Mouse (Mus musculus) E14TG2a.4 (cell line): ENCODE data around the gene Kif27.

ENCODE experiments used
- H3K27me3 ChIP-seq: 2 replicates; pipeline ENCODE4 v1.6.1; 2014; ENCODE audit warnings: low read length, control low read depth; ENCODE audit not compliant: insufficient read depth
- H3K36me3 ChIP-seq: 2 replicates; pipeline ENCODE4 v1.6.1; 2014; ENCODE audit warnings: low read length, control low read depth; ENCODE audit not compliant: insufficient read depth
- H3K4me1 ChIP-seq: replicated peaks from 2 replicates; pipeline ENCODE4 v1.6.1; 2014; ENCODE audit warnings: low read depth, low read length, control low read depth
- H3K4me3 ChIP-seq: replicated peaks from 2 replicates; pipeline ENCODE4 v1.5.1; 2014; ENCODE audit warnings: mild to moderate bottlenecking, low read length
- H3K9me3 ChIP-seq: 2 replicates; pipeline ENCODE4 v1.6.1; 2014; ENCODE audit warnings: low read length, control low read depth
- CTCF ChIP-seq: conservative IDR thresholded peaks from 2 replicates; pipeline ENCODE4 v1.5.1; 2014; ENCODE audit warnings: low read length
- NANOG ChIP-seq: IDR thresholded peaks from 2 replicates; pipeline ENCODE4 v1.6.1; 2014; ENCODE audit warnings: borderline replicate concordance, low read length, mixed read lengths
- POU5F1 ChIP-seq: IDR thresholded peaks from 2 replicates; pipeline ENCODE4 v1.6.1; 2014; ENCODE audit warnings: low read length, borderline replicate concordance

Gene Kif27

DNA sequence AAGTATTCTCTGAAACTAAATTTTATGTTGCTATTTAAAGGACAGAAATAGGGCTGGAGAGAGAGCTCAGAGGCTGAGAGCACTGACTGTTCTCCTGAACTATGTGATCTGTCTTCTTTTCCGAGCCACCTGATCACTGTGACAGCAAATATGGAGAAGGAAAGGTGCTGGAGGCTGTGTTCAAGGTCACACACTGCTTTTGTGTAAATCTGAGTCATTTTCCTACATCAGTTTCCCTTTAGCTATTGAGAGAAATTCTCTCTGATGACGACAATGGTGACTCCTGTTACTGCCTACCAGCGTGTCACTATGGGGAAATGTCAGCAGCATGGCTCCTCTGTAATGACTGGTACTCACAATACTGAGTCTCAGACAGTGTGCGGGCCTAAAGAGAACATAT, 97.2 kb downstream of the Kif27 start:
- Histone ChIP-seq H3K4me3 (no peak overlapping the region), H3K9me3 (no peaks in the 10 kb centered on the region), H3K27me3 (no peaks in the 10 kb centered on the region), H3K4me1 (peaks cover 21% of the 10 kb centered on the region), H3K36me3 (peaks cover 5% of the 10 kb centered on the region; the same call in 1 of the 2 replicates)
- TF ChIP-seq CTCF (no peak), POU5F1 (no peak), NANOG (no peak)

DNA sequence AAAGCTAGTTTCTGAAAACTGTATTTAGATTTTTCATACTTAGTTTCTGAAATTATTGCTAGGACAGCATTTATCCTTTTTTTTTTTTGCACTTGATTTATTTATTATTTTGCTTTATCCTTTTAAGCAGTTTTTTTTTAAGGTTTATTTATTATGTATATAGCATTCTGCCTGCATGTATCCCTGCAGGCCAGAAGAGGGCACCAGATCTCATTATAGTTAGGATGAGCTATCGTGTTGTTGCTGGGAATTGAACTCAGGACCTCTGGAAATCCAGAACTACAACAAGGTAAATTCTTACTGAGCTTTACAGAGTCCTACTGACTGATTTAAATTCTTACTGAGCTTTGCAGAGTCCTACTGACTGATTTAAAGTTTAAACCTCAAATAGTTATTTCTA, 105.7 kb downstream of the Kif27 start:
- no peaks in the 10 kb centered on the region for H3K9me3 ChIP-seq
- H3K36me3 ChIP-seq, result no peaks in the 10 kb centered on the region
- no peaks in the 10 kb centered on the region for H3K27me3 ChIP-seq
- no peaks in the 10 kb centered on the region for H3K4me1 ChIP-seq
- TF ChIP-seq CTCF (peak; percentile 50), POU5F1 (no peak)
- H3K4me3 ChIP-seq, result no peak overlapping the region

- H3K36me3 ChIP-seq, result no peaks in the 10 kb centered on the region
- TF ChIP-seq CTCF (no peak), NANOG (no peak), POU5F1 (no peak)
- no peaks in the 10 kb centered on the region for H3K4me1 ChIP-seq
- H3K9me3 ChIP-seq, result no peaks in the 10 kb centered on the region
- no peak overlapping the region for H3K4me3 ChIP-seq
- H3K27me3 ChIP-seq, result no peaks in the 10 kb centered on the region
Measured at GRCm38 (mm10) chr13:58248957-58249356, 110.0 kb downstream of the Kif27 start.
